Mouse (Mus musculus) midbrain, embryonic 10.5 days (tissue): ENCODE measurements around the gene Gm1123. TPM values are rescaled to one million over a fixed set of nuclear protein-coding genes. Genes with fewer than 3 reads are reported as not detected.

Source experiments
- DNase-seq: peaks from one replicate; pipeline ENCODE4 v3.0.0-alpha.2; 2017; ENCODE audit warnings: low spot score
- H3K27ac ChIP-seq: fragments of 300-500 bp; sonication (generic); replicated peaks from 2 replicates; pipeline ENCODE4 v1.5.1; 2016; ENCODE audit warnings: mild to moderate bottlenecking
- H3K27me3 ChIP-seq: fragments of 300-500 bp; sonication (generic); 2 replicates; pipeline ENCODE4 v1.6.1; 2016; ENCODE audit warnings: low read depth, mild to moderate bottlenecking; ENCODE audit not compliant: poor library complexity, severe bottlenecking
- H3K36me3 ChIP-seq: fragments of 300-500 bp; sonication (generic); 2 replicates; pipeline ENCODE4 v1.6.1; 2016; ENCODE audit warnings: mild to moderate bottlenecking, moderate library complexity
- H3K4me1 ChIP-seq: fragments of 300-500 bp; sonication (generic); 2 replicates; pipeline ENCODE4 v1.6.1; 2016
- H3K4me3 ChIP-seq: fragments of 300-500 bp; sonication (generic); 2 replicates; pipeline ENCODE4 v1.5.1; 2016; ENCODE audit warnings: mild to moderate bottlenecking, moderate library complexity
- H3K9me3 ChIP-seq: fragments of 300-500 bp; sonication (generic); replicated peaks from 2 replicates; pipeline ENCODE4 v1.6.1; 2016; ENCODE audit warnings: mild to moderate bottlenecking
- WGBS: fragments of 180-500 bp; shearing (Covaris S2); methylation state at CpG from one replicate; pipeline ENCODE4 v1.1.7; 2016; 5-methylcytosine and 5-hydroxymethylcytosine counted together
- polyA plus RNA-seq: library from polyadenylated mRNA; unstranded; fragments of >200 nt; fragmentation: Nextera tagmentation; extraction: Ambion mirVana; gene quantifications from 2 replicates; pipeline ENCODE4 v1.2.1, GENCODE M21; 2016

Gm1123 gene
- 0.09 TPM in 1 of 2 replicates, not detected in the other for polyA plus RNA-seq

DNA sequence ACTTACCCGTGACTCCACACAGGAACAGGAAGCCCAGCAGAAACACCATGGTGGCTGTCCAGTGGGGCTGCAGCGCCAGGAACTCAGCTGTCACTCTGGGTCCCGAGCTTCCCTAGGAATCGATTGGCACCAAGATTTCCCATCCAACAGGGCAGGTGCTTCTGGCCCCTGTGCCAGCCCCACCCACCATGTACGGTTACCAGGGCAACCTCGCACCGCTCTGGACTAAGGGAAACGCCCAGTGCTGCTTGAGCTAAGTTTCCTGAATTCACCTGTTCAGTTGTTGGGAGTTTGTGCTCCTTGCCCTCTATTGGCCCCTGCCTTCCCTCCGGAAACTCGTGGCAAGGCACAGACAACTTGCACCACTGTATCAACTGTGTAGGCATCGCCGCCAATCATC is at the start of gene Gm1123:
Gene Gm1123, minus strand, starts transcription at position 141 of the 400 bp plus-strand sequence.
- Histone ChIP-seq H3K4me1 (no peaks in the 10 kb centered on the region), H3K4me3 (no peak within 1 kb of the TSS), H3K36me3 (peaks cover 16% of the 10 kb centered on the region), H3K27me3 (no peaks in the 10 kb centered on the region), H3K27ac (no peak within 1 kb of the TSS), H3K9me3 (no peaks in the 10 kb centered on the region)
- no peak for DNase-seq
- 87% methylated on average over 12 of the region's 12 CpGs for WGBS

DNA sequence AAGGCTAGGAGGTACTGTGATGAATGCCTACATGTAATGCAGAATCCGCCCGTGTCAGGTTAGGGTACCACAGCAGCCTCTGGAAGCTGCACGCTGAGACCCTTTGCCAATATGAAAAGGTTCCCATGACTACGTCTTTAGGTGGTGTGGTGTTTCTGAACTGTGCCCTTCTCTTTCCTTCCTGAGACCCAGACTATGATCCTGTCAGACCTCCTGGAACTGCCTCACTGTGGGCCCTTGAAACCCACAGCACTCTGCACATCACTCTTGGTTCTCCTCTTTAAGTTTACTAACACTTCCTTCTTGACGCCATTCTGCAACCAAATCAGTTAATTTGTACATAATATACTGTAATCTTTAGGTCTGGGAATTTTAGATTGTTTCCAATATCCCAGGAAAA is 46.2 kb upstream of the Gm1123 start:
- Histone ChIP-seq H3K27ac (no peak overlapping the region), H3K4me3 (no peak overlapping the region), H3K27me3 (no peaks in the 10 kb centered on the region), H3K4me1 (peaks cover 5% of the 10 kb centered on the region; the same call in 1 of the 2 replicates), H3K36me3 (peaks cover 3% of the 10 kb centered on the region; the same call in 1 of the 2 replicates), H3K9me3 (no peaks in the 10 kb centered on the region)
- 93% methylated on average over 5 of the region's 5 CpGs for WGBS
- no peak for DNase-seq

DNA sequence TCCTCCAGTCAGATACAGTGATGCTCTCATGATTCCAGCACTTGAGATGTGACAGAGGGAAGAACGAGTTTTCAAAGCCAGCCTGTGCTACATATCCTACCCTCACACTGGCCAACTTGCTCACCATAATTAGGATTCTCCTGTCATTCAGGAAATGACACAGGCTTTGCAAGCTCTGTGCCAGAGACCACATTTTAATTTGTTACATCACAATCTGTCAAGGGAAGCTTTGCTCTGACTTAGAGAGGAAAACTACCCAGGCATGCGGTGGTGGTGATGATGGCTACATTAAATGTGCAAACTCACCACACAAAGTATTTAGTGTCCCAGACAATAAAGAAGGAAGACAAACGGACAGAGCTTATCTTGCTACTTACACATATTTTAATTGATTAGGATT is 45.8 kb upstream of the Gm1123 start:
- peaks cover 3% of the 10 kb centered on the region; the same call in 1 of the 2 replicates for H3K36me3 ChIP-seq
- 91% methylated on average over 3 of the region's 3 CpGs for WGBS
- H3K27ac ChIP-seq, result no peak overlapping the region
- H3K4me1 ChIP-seq, result 0 out of 2 replicates have a peak, but pooled peaks cover under 1% of the 10 kb centered on the region
- no peaks in the 10 kb centered on the region for H3K9me3 ChIP-seq
- no peaks in the 10 kb centered on the region for H3K27me3 ChIP-seq
- no peak for DNase-seq
- H3K4me3 ChIP-seq, result no peak overlapping the region

DNA sequence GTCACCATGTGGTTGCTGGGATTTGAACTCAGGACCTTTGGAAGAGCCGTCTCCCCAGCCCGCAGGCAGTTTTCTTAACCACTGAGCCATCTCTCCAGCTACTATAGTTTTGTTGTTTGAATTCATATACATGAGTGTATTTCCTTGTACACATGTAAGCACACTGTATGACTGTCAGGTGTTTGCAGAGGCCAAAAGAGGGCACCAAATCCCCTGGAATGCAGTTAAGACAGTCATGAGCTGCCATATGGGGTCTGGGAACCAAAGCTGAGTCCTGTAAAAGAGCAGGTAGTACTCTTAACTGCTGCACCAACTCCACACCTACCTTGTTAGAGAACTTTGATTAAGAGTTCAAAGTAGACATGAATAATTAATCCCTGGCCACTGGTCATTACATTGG is 45.1 kb upstream of the Gm1123 start:
- no peak for DNase-seq
- H3K27me3 ChIP-seq, result no peaks in the 10 kb centered on the region
- no peaks in the 10 kb centered on the region for H3K4me1 ChIP-seq
- H3K4me3 ChIP-seq, result no peak overlapping the region
- no peak overlapping the region for H3K27ac ChIP-seq
- peaks cover 3% of the 10 kb centered on the region; the same call in 1 of the 2 replicates for H3K36me3 ChIP-seq
- H3K9me3 ChIP-seq, result no peaks in the 10 kb centered on the region
- WGBS, result 95% methylated on average over 2 of the region's 2 CpGs

DNA sequence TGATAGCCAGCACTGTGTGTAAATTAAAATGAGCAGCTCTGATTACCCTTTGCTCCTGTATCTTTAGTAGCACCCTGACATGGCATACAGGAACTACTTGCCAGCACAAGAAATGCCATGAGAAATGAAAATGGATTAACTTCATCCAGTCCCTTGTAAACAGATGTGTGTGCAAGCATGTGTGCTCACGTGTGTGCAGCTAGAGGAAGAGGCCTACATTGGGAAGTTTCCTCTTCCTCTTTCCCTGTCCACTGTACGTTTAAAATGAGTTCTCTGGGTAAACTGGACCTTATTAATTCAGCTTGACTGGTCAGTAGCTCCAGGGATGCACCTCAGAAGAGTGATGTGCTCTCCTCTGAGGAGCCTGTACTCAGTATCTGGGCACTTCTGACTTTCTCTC is 38.9 kb upstream of the Gm1123 start:
- Histone ChIP-seq H3K27ac (no peak overlapping the region), H3K36me3 (peaks cover 9% of the 10 kb centered on the region), H3K4me1 (no peaks in the 10 kb centered on the region), H3K4me3 (no peak overlapping the region), H3K27me3 (no peaks in the 10 kb centered on the region), H3K9me3 (no peaks in the 10 kb centered on the region)
- no peak for DNase-seq
- WGBS, result 87% methylated on average over 2 of the region's 2 CpGs

DNA sequence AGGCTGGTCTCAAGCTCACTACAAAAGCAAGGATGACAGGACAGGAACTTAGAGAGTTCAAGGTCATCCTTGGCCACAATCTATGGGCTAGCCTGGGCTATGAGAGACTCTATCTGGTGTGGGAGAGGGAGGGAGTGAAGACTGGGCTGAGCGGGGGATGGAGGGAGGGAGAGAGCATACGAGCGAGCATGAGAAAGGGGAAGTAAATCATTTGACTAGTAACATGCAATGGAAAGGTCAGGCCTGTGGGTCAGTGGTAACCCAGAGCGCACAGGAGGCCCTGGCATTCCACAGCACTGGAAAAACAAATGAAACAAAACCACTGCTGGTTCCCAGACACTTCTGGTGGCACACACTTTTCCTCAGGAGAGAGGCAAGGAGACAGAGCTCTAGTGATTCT is 37.0 kb upstream of the Gm1123 start:
- Histone ChIP-seq H3K4me1 (no peaks in the 10 kb centered on the region), H3K4me3 (no peak overlapping the region), H3K36me3 (peaks cover 10% of the 10 kb centered on the region), H3K9me3 (no peaks in the 10 kb centered on the region), H3K27me3 (no peaks in the 10 kb centered on the region), H3K27ac (no peak overlapping the region)
- 84% methylated on average over 4 of the region's 4 CpGs for WGBS
- DNase-seq, result peak; percentile 17

DNA sequence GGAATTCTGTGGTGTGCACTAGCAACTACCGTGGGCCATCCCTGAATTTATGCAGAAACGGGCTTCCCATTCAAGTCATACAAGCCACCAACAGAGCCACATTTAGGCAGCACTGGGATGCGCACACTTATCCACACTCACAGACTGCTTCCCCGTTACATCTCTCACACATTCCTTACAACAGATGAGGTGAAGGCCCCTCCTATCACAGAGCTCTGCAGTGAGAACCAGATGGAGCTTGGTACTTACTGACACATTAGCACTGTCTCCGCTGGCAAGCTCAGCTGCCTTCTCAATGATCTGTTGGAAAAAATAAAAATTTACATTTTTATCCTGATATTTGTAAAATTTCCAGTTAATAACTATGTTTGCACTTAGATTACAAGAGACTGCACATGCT is 29.8 kb upstream of the Gm1123 start:
- DNase-seq, result no peak
- Histone ChIP-seq H3K27me3 (no peaks in the 10 kb centered on the region), H3K9me3 (no peaks in the 10 kb centered on the region), H3K27ac (no peak overlapping the region), H3K4me3 (no peak overlapping the region), H3K36me3 (peaks cover 18% of the 10 kb centered on the region), H3K4me1 (no peaks in the 10 kb centered on the region)
- WGBS, result 90% methylated on average over 5 of the region's 5 CpGs

DNA sequence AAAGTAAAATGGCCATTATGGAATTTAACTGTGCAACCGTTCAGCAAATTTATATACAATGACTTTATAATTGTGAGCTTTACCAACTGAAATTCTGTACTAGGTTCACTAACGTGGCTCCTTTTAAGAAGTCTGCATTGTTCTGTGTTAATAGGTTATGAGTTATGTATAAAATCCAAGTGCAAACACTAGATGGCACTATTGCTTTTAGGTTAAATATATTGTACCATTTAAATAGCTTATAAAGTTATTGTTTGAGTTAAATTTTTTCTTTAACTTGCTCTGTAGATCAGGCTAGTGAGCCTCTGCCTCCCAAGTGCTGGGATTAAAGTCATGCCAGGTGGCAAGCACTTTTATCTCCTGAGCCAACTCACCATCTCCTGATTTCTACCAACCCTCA is 28.7 kb upstream of the Gm1123 start:
- 64% methylated on average over 2 of the region's 2 CpGs for WGBS
- Histone ChIP-seq H3K27ac (no peak overlapping the region), H3K4me1 (no peaks in the 10 kb centered on the region), H3K9me3 (no peaks in the 10 kb centered on the region), H3K27me3 (no peaks in the 10 kb centered on the region), H3K4me3 (no peak overlapping the region), H3K36me3 (peaks cover 16% of the 10 kb centered on the region)
- DNase-seq, result no peak

DNA sequence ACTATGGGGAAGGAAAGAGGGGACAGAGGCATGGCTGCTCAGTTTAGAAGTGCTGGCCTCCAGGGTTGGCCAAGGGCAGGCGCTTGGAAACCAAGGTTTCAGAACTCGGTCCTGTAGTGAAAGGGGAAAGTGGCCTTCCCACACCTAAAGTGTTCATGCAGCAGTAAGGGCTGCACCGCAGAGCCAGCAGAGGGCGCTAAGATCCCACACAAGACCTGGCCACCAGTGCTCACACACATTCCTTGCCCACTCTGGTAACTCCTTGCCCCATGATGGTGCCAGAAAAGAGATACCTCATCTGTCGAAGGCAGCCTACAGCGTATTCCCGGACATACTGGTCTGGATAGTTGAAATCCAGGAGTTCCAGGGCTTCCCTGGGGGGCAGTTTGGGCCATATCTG is 27.0 kb upstream of the Gm1123 start:
- DNase-seq, result peak; percentile 80
- WGBS, result 42% methylated on average over 7 of the region's 7 CpGs
- H3K27ac ChIP-seq, result no peak overlapping the region

DNA sequence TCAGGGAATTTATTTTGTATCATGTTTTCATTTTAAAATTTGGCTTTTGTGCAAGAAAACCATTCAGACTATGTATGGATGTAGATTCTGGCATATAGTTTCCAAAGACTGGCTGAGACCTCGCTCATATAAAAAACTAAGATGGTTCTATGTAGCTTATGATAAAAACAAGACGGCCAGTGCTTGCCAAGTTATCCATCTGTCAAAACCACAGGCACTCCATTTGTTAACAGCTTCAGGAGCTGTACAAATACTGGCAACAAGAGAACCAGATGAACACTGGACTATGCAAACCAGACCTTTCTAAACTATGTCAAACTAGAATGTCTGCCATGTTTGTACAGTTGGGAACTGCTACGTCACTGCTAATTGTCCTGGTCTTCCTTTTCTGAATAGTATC is 22.2 kb upstream of the Gm1123 start:
- H3K27me3 ChIP-seq, result no peaks in the 10 kb centered on the region
- H3K4me3 ChIP-seq, result no peak overlapping the region
- no peak overlapping the region for H3K27ac ChIP-seq
- H3K9me3 ChIP-seq, result no peaks in the 10 kb centered on the region
- no peak for DNase-seq
- H3K4me1 ChIP-seq, result no peaks in the 10 kb centered on the region
- H3K36me3 ChIP-seq, result peaks cover 13% of the 10 kb centered on the region
- WGBS, result 94% methylated on average over 3 of the region's 3 CpGs

More for the DNA sequence above, 27.0 kb upstream of the Gm1123 start:
- H3K27me3 ChIP-seq, result no peaks in the 10 kb centered on the region
- H3K4me3 ChIP-seq, result no peak overlapping the region
- no peaks in the 10 kb centered on the region for H3K9me3 ChIP-seq
- no peaks in the 10 kb centered on the region for H3K4me1 ChIP-seq
- peaks cover 20% of the 10 kb centered on the region for H3K36me3 ChIP-seq

DNA sequence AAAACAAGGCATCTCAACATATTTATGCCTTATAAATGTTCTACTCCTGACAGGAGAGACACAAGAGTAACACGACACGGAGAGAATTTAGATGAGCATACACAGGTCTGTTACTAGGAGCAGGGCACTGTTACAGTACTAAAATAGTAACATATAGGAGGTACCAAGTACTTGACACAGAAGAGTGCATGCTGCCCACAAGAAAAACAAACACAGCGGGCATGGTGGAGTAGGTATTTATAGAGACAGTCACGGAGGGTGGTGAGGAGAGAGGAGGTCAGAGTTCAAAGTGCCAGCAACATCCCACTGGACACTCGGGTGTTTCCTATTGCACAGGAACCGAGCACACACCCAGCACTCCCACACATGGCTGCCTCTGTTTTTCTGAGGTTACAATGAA is 14.2 kb upstream of the Gm1123 start:
- no peak for DNase-seq

DNA sequence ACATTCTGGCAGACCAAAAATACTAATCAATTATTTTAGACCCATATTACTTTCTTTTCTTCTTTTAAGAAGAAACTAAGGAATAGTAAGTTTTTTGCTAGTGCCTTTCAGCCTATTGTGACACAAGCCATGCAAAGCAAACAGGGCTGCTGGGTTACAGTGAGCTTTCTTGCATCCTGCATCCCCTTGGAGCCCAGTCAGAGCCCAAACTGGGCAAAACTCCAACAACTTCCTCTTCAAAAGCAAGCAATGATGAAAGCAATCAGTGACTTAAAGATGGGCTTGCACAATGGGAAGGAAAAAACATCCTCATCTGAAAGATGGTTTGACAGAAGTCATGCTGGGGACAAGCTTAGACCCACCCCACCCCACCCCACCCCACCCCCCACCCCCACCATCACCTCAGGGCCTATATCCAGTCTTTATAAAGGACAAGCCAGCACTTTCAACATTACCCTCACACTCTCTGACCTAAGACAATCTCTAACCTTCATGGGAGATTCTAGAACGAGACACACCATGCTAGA is 13.3 kb upstream of the Gm1123 start:
- WGBS, result 78% methylated on average over 1 of the region's 1 CpGs
- no peak overlapping the region for H3K4me3 ChIP-seq
- no peaks in the 10 kb centered on the region for H3K27me3 ChIP-seq
- peaks cover 4% of the 10 kb centered on the region; the same call in 1 of the 2 replicates for H3K4me1 ChIP-seq
- no peak for DNase-seq
- no peaks in the 10 kb centered on the region for H3K9me3 ChIP-seq
- H3K27ac ChIP-seq, result no peak overlapping the region
- H3K36me3 ChIP-seq, result peaks cover 14% of the 10 kb centered on the region; the same call in 1 of the 2 replicates

More for the DNA sequence above, 14.2 kb upstream of the Gm1123 start:
- Histone ChIP-seq H3K36me3 (peaks cover 9% of the 10 kb centered on the region; the same call in 1 of the 2 replicates), H3K9me3 (no peaks in the 10 kb centered on the region), H3K4me3 (no peak overlapping the region), H3K27ac (no peak overlapping the region), H3K27me3 (no peaks in the 10 kb centered on the region), H3K4me1 (peaks cover 4% of the 10 kb centered on the region; the same call in 1 of the 2 replicates)
- 73% methylated on average over 6 of the region's 6 CpGs for WGBS

DNA sequence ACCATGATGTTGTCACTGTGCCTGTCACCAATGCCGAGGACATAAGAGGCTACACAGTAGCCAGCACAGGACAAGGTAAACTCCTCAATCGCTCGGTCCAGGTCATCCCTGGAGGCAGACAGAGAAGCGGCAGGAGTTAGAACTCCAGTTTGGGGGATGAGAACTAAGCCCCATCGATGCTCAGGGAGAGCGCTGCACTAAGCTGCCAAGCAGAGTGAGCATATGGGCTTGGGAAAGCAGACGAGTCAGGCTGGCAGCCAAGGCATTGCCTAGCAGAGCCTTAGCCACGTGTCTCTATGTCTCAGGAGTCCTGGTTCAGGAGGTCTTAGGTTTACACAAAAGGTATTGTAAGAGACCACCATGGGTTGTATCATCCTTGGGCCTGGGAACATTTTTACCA is 9.2 kb upstream of the Gm1123 start:
- no peak for DNase-seq

More for the DNA sequence above, 9.2 kb upstream of the Gm1123 start:
- Histone ChIP-seq H3K27ac (no peak overlapping the region), H3K36me3 (peaks cover 28% of the 10 kb centered on the region), H3K4me3 (no peak overlapping the region), H3K27me3 (no peaks in the 10 kb centered on the region), H3K4me1 (peaks cover 4% of the 10 kb centered on the region; the same call in 1 of the 2 replicates), H3K9me3 (no peaks in the 10 kb centered on the region)
- 91% methylated on average over 8 of the region's 8 CpGs for WGBS
